Mouse (Mus musculus): Measurements from ENCODE around the gene Fbxo34.
"Not testable (repeated sequence)": the region's sequence is repeated elsewhere in the genome, so short reads cannot be mapped to it uniquely, and the experiment has no call there.

Gene Fbxo34

GRCm38 (mm10) chr14:47563106-47563505, 112.9 kb downstream of the Fbxo34 start:
- DNase-seq = no peak

GRCm38 (mm10) chr14:47567962-47568652, 117.9 kb downstream of the Fbxo34 start:
- DNase-seq = peak; percentile 96

GRCm38 (mm10) chr14:47570549-47570948, 120.3 kb downstream of the Fbxo34 start, which contains the start of gene Atg14:
TSS of gene Atg14 (minus strand) at chr14:47570649.
- DNase-seq = not testable (repeated sequence)

GRCm38 (mm10) chr14:47572707-47573106, 122.5 kb downstream of the Fbxo34 start:
- no peak for DNase-seq

GRCm38 (mm10) chr14:47574721-47575120, 124.5 kb downstream of the Fbxo34 start:
- no peak for DNase-seq

GRCm38 (mm10) chr14:47576687-47577086, 126.5 kb downstream of the Fbxo34 start:
- DNase-seq = no peak

GRCm38 (mm10) chr14:47578086-47578485, 127.9 kb downstream of the Fbxo34 start:
- DNase-seq = no peak

- DNase-seq = no peak
Measured at GRCm38 (mm10) chr14:47581280-47581679, 131.1 kb downstream of the Fbxo34 start.
